Mouse (Mus musculus): ENCODE measurements around the gene Pgrmc1.

DNA sequence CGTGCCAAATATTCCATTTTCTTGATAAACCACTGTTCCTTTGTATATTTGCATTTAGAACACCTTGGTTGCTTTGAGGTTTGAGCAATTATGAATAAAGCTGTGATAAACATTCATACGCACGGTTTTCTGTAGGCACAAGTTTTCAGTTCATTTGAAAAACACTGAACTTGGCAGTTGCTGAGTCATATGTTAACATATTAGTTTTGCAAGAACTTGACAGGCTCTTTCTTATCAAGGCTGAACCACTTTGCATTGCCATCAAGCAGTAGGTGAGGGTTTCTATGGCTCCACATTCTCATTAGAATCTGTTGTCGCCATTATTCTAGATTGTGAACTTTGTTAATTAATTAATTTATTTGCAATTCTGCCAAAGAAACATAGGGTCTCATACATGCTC, 37.8 kb upstream of the Pgrmc1 start:
- no peak for TF ChIP-seq CTCF (IDR thresholded peaks at IDR 0.05; ENCODE audit: borderline replicate concordance, extremely low read depth, insufficient read depth, insufficient read length)
- no peak for TF ChIP-seq POLR2A (IDR thresholded peaks at IDR 0.05; ENCODE audit: borderline replicate concordance, extremely low read depth, insufficient read depth, insufficient read length, poor library complexity, severe bottlenecking)

Data from brain, embryonic 14.5 days (tissue).